Comparison of ENCODE assay signal across 8 mouse cellular contexts in the genomic region with DNA sequence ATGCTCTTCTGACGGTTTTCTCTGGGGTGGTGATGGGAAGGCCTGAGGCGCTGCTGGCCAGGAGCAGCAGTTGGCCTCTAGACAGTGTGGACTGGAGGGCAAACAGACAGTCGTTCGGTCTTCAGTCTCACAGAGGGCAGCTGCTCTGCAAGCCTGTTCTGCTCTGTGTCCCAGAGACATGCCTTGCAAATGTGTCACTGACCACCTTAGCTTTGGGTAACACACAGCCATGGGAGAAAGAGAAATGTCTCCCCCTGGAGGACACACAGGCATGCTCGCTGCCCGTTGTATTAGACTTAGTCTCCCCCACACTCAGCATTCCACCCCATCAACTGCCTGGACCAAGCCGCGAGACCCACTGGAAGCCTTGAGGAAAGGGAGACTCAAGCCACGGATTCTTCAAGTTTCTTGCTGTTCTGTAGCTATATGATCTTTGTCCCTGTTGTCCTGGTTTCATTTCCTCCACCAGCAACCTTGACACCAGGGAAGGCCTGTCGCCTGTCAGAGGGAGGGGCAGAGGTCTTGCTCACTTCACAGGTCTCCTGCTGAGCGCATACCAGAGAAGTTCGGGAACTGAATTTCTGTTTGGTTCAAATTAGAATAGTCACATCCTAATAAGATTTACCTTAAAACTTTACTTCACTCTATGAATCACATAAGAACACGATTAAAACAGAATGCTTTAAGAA.
DNase-seq lines count a peak whose midpoint lies in the region; ATAC-seq lines count a peak whose summit lies in the region.

No protein-coding gene starts in this region.

- intact Hi-C loops in left cerebral cortex, postnatal 4 days (cut with DNase I) = loop anchor here (5.0 kb wide), 1 partner anchor 596 kb away; no protein-coding TSS in a partner anchor

- no peaks in the 10 kb centered on the region for H3K9me3 ChIP-seq in heart, embryonic 11.5 days (replicated peaks; ENCODE audit: control insufficient read depth, low read length)
- H3K9me3 ChIP-seq in midbrain, embryonic 16.5 days (replicated peaks; ENCODE audit: control insufficient read depth, low read length, poor library complexity, severe bottlenecking) = no peaks in the 10 kb centered on the region

- no peak overlapping the region for H3K4me3 ChIP-seq in heart, embryonic 11.5 days (ENCODE audit: low read depth, low read length)
- no peak overlapping the region for H3K4me3 ChIP-seq in midbrain, embryonic 16.5 days (ENCODE audit: low read depth, low read length)

- no peaks in the 10 kb centered on the region for H3K4me1 ChIP-seq in heart, embryonic 11.5 days (ENCODE audit: control insufficient read depth, insufficient read depth, low read length)
- no peaks in the 10 kb centered on the region for H3K4me1 ChIP-seq in midbrain, embryonic 16.5 days (ENCODE audit: control insufficient read depth, insufficient read depth, low read length)

- DNase-seq in heart, adult 11 months = peak; percentile 92
- peak; percentile 81 for DNase-seq in embryo, embryonic 11.5 days (ENCODE audit: low read depth, low spot score)
- DNase-seq in gastrocnemius, postnatal 4 days (ENCODE audit: low spot score in 2 of 2) = peak; percentile 49 to 71
- peak; percentile 33 for DNase-seq in kidney, adult 11 months
- peak; percentile 81 for DNase-seq in left cerebral cortex, postnatal 4 days
- DNase-seq in spleen, postnatal 14 days (ENCODE audit: low spot score in 2 of 2) = peak; percentile 11 to 38

- H3K36me3 ChIP-seq in heart, embryonic 11.5 days (ENCODE audit: control insufficient read depth, insufficient read depth, low read length) = no peaks in the 10 kb centered on the region
- H3K36me3 ChIP-seq in midbrain, embryonic 16.5 days (ENCODE audit: control insufficient read depth, insufficient read depth, low read length) = no peaks in the 10 kb centered on the region

- no peak overlapping the region for H3K27ac ChIP-seq in heart, embryonic 11.5 days (ENCODE audit: low read depth, low read length)
- H3K27ac ChIP-seq in midbrain, embryonic 16.5 days (ENCODE audit: low read length) = no peak overlapping the region

- peaks cover 8% of the 10 kb centered on the region; the same call in 1 of the 2 replicates for H3K27me3 ChIP-seq in heart, embryonic 11.5 days (ENCODE audit: control insufficient read depth, insufficient read depth, low read length)
- H3K27me3 ChIP-seq in midbrain, embryonic 16.5 days (ENCODE audit: control insufficient read depth, insufficient read depth, low read depth, low read length) = no peaks in the 10 kb centered on the region; the same call in 1 of the 2 replicates

- no peak overlapping the region for H3K9ac ChIP-seq in heart, embryonic 11.5 days (ENCODE audit: low read depth, low read length)
- H3K9ac ChIP-seq in midbrain, embryonic 16.5 days (ENCODE audit: low read depth, low read length) = no peak overlapping the region

- WGBS in heart, embryonic 11.5 days (ENCODE audit: insufficient replicate concordance) = 21% methylated on average over 13 of the region's 13 CpGs
- WGBS in midbrain, embryonic 16.5 days = 31% methylated on average over 13 of the region's 13 CpGs

- H3K4me2 ChIP-seq in heart, embryonic 11.5 days = no peak overlapping the region
- H3K4me2 ChIP-seq in midbrain, embryonic 16.5 days (ENCODE audit: low read length) = no peak overlapping the region

- no peak for ATAC-seq in heart, embryonic 11.5 days (replicated peaks; ENCODE audit: insufficient number of reproducible peaks, low FRiP score, low TSS enrichment)
- peak; percentile 62 for ATAC-seq in midbrain, embryonic 16.5 days

Comparison
In these comparisons a context has a peak if more than half of its experiments do, and no peak if none do; other contexts are left out.
1. DNase-seq: peak in every context shown above with its lines; median percentile 92 in heart, adult 11 months; 81 in embryo, embryonic 11.5 days; 81 in left cerebral cortex, postnatal 4 days; 60 in gastrocnemius, postnatal 4 days; 33 in kidney, adult 11 months; 24 in spleen, postnatal 14 days.